Mouse (Mus musculus) forebrain, embryonic 11.5 days (tissue): ENCODE results near the gene Dolk. TPM values are rescaled to one million over a fixed set of nuclear protein-coding genes. Genes with fewer than 3 reads are reported as not detected.

Source experiments
- ATAC-seq: fragments of 200-750 bp; cut with Nextera tagmentation; replicated peaks from 2 replicates; pipeline ENCODE4 v1.8.0; 2017; ENCODE audit warnings: moderate TSS enrichment; ENCODE audit not compliant: low FRiP score
- DNase-seq: peaks from one replicate; pipeline ENCODE4 v3.0.0-alpha.2; 2017; ENCODE audit warnings: low spot score
- H3K27ac ChIP-seq: fragments of 300-500 bp; sonication (generic); 2 replicates; pipeline ENCODE4 v1.5.1; 2014; ENCODE audit warnings: low read depth, low read length
- H3K27me3 ChIP-seq: fragments of 300-500 bp; sonication (generic); 2 replicates; pipeline ENCODE4 v1.6.1; 2014; ENCODE audit warnings: mild to moderate bottlenecking, low read length, mixed read lengths; ENCODE audit not compliant: control insufficient read depth, insufficient read depth
- H3K36me3 ChIP-seq: fragments of 300-500 bp; sonication (generic); 2 replicates; pipeline ENCODE4 v1.6.1; 2014; ENCODE audit warnings: mild to moderate bottlenecking, low read length, moderate library complexity, mixed read lengths; ENCODE audit not compliant: control insufficient read depth, insufficient read depth
- H3K4me1 ChIP-seq: fragments of 300-500 bp; sonication (generic); replicated peaks from 2 replicates; pipeline ENCODE4 v1.6.1; 2014; ENCODE audit warnings: low read length, mixed read lengths; ENCODE audit not compliant: control insufficient read depth, insufficient read depth
- H3K4me2 ChIP-seq: fragments of 300-500 bp; sonication (generic); 2 replicates; pipeline ENCODE4 v1.6.1; 2014; ENCODE audit warnings: low read depth, mild to moderate bottlenecking, low read length, moderate library complexity, mixed read lengths; ENCODE audit not compliant: severe bottlenecking
- H3K4me3 ChIP-seq: fragments of 300-500 bp; sonication (generic); 2 replicates; pipeline ENCODE4 v1.5.1; 2014; ENCODE audit warnings: low read depth, low read length
- H3K9ac ChIP-seq: fragments of 300-500 bp; sonication (generic); 2 replicates; pipeline ENCODE4 v1.6.1; 2014; ENCODE audit warnings: low read length
- H3K9me3 ChIP-seq: fragments of 300-500 bp; sonication (generic); 2 replicates; pipeline ENCODE4 v1.6.1; 2016; ENCODE audit warnings: low read length, mixed read lengths; ENCODE audit not compliant: control insufficient read depth
- WGBS: fragments of 180-500 bp; shearing (Covaris S2); extraction: QIAGEN DNeasy Blood & Tissue Kit; methylation state at CpG from one replicate; pipeline ENCODE4 v1.1.7; 2014; 5-methylcytosine and 5-hydroxymethylcytosine counted together
- polyA plus RNA-seq: library from polyadenylated mRNA; unstranded; fragments of >200 nt; fragmentation: Nextera tagmentation; extraction: Ambion mirVana; gene quantifications from 2 replicates; pipeline ENCODE4 v1.2.1, GENCODE M21; 2014

Dolk gene
- polyA plus RNA-seq, 1 experiment from 2014 or later = 26.3 TPM

DNA sequence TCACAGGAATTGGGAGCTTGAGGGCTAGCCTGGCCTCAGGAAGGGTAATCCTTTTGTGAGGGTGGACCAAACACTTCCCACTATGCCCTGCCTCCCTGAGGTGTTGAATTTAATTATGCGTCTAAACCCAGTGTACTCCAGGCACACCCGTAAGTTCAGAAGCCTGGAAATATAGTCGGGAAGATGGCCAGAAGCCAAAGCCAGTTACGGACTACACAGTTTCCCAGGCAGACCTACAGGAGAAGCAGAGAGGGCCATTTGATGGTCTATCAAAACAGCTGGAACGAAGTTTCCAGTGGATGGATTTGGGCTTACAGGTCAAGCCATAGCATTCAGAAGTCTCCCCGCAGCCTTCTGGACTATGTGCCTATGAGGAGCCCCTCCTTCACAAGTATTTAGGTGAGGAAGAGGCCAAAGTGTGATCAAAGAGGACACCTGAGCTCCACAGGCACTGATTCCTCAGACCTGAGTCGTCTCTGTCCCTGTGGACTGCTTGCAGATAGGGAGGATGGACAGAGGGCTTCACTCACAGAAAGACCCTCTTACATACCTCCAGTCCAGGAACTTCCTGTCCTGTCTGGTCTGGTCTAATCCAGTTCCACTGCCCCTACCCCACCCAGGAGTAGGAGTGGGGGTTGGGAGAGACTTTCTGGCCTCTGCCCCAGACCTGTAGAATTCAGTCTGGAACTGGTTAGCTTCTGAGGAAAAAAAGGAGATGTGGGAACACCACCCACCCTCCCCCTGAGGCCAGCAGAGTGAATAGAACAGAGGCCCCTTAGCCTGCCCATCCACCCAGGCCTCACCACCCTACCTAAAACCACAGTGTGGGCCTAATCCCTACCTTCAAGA, 21.2 kb downstream of the Dolk start:
- H3K9ac ChIP-seq = no peak overlapping the region
- 82% methylated on average over 7 of the region's 7 CpGs for WGBS
- H3K4me1 ChIP-seq = peaks cover 5% of the 10 kb centered on the region; the same call in 1 of the 2 replicates
- H3K27me3 ChIP-seq = no peaks in the 10 kb centered on the region
- H3K36me3 ChIP-seq = peaks cover 9% of the 10 kb centered on the region; the same call in 1 of the 2 replicates
- no peak for ATAC-seq
- no peak for DNase-seq
- H3K4me3 ChIP-seq = no peak overlapping the region
- H3K27ac ChIP-seq = no peak overlapping the region
- no peaks in the 10 kb centered on the region for H3K9me3 ChIP-seq
- H3K4me2 ChIP-seq = no peak overlapping the region

DNA sequence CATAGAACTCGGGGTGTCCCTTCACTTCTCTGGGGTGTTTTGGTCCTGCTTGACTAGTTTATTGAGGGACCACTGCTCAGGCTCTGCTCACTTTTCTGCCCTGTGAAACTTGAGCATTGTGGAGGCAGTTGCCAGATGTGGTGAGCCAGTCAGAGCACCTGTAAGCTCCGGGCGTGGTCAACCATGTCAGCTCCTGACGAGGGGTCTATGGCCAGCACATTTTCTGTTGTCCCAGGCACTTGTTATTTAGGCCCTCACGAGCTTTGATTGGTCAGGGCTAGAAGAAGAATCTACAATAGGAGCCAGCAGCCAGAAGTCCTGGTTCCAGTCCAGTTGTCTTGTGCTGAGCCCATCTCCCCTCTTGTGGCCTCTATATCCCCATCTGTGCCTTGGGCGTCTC, 22.3 kb downstream of the Dolk start:
- Histone ChIP-seq H3K4me1 (peaks cover 5% of the 10 kb centered on the region; the same call in 1 of the 2 replicates), H3K27ac (no peak overlapping the region), H3K9me3 (no peaks in the 10 kb centered on the region), H3K36me3 (peaks cover 9% of the 10 kb centered on the region; the same call in 1 of the 2 replicates), H3K9ac (no peak overlapping the region), H3K4me2 (no peak overlapping the region), H3K27me3 (no peaks in the 10 kb centered on the region), H3K4me3 (no peak overlapping the region)
- 93% methylated on average over 6 of the region's 6 CpGs for WGBS
- DNase-seq (no peak), ATAC-seq (no peak)

DNA sequence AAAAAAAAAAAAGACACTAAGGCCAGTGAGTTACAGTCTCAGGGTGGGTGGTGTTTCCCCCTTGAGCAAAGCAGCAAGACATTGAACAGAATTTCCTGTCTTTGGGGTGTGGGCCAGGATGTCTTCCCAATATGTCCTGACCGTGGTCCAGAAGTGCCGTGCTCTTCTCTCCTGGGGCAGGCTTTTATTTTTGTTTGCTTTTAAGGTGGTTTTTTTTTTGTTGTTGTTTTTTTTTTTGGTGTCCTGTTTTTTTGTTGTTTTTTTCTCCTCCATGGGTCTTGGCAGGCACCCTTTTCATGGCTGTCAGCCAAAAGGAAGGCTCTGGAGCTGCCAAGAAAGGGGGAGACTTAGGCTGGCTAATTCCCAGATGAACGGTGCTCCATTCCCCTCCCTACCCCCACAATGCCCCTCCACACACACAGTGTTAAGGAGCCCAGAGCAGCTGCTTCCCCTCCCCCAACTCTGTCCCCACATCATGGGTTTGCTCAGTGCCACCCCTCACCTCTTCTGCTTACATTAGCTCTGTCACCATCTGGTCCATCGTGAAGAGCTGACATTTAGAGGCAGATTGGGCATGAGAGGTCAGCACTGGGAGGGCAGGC, 23.2 kb downstream of the Dolk start:
- Histone ChIP-seq H3K4me3 (no peak overlapping the region), H3K27me3 (no peaks in the 10 kb centered on the region), H3K4me1 (peaks cover 5% of the 10 kb centered on the region; the same call in 1 of the 2 replicates), H3K27ac (no peak overlapping the region), H3K9ac (no peak overlapping the region), H3K36me3 (peaks cover 9% of the 10 kb centered on the region; the same call in 1 of the 2 replicates), H3K4me2 (no peak overlapping the region), H3K9me3 (no peaks in the 10 kb centered on the region)
- no peak for DNase-seq
- ATAC-seq = no peak
- 85% methylated on average over 4 of the region's 4 CpGs for whole genome bisulfite sequencing

DNA sequence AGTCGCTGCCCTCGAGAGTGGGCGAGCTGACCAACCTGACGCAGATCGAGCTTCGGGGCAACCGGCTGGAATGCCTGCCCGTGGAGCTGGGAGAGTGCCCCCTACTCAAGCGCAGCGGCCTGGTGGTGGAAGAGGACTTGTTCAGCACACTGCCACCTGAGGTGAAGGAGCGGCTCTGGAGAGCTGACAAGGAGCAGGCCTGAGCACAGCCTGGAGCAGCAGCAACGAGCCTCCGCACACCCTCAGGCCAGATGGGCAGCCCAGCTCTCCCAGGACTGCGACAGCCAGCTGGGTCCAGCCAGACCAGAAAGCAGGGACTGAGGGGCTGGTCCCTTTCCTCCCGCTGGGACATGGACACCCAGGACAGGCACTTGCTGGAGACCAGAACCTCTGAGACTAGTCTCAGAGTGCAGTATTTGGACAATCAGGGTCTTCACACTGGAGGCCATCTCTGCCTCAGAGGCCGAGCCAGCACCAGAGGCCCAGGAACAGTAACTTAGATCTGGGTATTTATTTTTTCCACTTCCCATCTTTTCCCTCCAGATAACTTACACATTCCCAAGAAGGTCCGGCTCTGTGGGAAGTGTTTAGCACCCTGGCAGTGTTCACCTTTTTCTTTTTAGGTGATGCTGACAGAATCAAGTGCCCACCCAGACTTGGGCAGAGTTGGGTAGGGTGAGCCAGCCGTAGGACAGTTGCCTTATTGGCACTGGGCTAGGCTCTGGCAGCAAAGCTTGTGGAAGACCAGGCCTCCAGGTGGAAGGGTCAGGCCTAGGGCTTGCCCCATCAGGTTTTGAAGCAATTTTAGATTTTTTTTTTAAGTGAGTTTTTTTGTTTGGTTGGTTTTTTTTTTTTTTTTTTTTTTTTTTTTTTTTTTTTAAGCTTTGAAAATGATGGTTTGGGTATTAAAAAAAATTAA, 24.0 kb downstream of the Dolk start:
- H3K27ac ChIP-seq = no peak overlapping the region
- DNase-seq (no peak), ATAC-seq (no peak)
- 91% methylated on average over 18 of the region's 18 CpGs for WGBS
- no peak overlapping the region for H3K4me3 ChIP-seq
- H3K36me3 ChIP-seq = peaks cover 11% of the 10 kb centered on the region; the same call in 1 of the 2 replicates
- H3K9ac ChIP-seq = no peak overlapping the region
- no peaks in the 10 kb centered on the region for H3K9me3 ChIP-seq
- no peak overlapping the region for H3K4me2 ChIP-seq
- H3K4me1 ChIP-seq = peaks cover 5% of the 10 kb centered on the region; the same call in 1 of the 2 replicates
- no peaks in the 10 kb centered on the region for H3K27me3 ChIP-seq

DNA sequence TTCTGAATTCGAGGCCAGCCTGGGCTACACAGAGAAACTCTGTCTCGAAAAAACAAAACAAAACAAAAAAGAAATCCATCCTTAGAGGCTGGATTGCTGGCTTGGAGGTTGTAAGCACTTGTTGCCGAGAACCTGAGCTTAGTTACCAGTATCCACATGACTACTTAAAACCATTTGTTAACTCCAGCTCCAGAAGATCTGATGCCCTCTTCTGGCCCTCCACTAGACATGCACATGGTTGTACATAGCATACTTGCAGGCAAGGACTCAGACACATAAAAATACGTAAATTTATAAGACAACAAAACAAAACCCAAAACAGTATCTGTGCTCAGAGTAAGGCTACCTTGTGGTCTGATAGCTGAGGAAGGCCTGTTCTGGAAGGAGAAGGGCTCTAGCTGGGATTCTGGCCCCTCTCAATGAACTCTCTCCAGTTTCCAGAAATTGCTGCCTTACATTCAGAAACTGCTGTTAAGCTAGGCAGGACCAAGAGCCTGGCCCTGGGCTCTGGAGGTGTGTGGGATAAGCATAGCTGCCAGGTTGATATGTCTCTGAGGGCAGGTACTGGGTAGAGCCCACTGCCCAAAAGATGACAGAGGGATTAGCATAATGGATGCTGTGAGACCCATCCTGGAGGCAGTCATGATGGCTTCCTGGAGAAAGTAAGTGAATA, 24.9 kb downstream of the Dolk start:
- Histone ChIP-seq H3K9me3 (no peaks in the 10 kb centered on the region), H3K9ac (no peak overlapping the region), H3K4me2 (no peak overlapping the region), H3K27ac (no peak overlapping the region), H3K36me3 (peaks cover 20% of the 10 kb centered on the region), H3K27me3 (no peaks in the 10 kb centered on the region), H3K4me3 (no peak overlapping the region), H3K4me1 (0 out of 2 replicates have a peak, but pooled peaks cover 2% of the 10 kb centered on the region)
- ATAC-seq (no peak), DNase-seq (no peak)
- WGBS = 84% methylated on average over 4 of the region's 4 CpGs

DNA sequence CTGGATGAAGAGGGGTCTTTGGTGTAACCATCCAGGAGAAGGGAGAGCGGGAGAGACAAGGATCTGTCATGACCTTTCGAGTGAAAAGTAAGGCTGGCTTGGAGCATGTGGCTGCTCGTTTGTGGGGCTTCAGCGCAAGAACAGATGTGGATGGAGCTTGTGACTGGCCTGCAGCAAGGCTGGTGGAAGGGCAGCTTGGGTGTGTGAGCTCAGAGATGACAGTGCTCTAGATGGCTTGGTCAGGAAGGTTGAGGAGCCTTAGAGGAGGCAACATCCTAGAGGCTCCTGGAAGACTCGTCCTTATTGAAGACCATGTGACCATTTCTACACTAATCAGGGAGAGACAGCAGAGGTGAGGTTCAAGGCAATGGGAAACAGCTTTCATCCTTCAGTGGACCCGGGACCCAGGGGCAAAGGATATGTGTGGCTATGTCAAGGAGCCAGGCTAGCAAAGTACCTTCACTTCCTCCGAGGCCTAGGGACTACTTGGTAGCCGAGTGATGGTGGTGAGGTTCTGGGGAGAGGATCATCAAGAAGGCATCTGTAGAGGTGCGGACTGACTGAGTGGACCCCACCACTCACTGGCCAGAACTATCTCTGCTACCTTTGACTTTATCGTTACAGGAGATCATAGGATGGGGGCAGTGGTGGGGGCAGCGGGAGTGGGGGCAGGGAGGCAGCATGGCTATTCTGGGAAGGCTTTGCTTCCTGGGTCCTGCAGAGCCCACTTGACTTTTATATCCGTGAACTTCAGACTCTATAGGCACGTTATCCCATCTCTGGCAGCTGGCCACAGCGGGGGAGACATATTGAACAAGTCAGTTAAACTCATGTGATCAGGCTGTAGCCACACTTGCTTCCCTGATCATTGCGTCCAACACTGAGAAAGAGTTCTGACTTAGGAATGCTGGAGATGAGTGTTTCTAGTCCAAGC, 26.7 kb downstream of the Dolk start:
- no peak overlapping the region for H3K27ac ChIP-seq
- 93% methylated on average over 15 of the region's 15 CpGs for WGBS
- no peaks in the 10 kb centered on the region for H3K9me3 ChIP-seq
- H3K9ac ChIP-seq = no peak overlapping the region
- H3K4me1 ChIP-seq = no peaks in the 10 kb centered on the region
- DNase-seq = no peak
- peaks cover 27% of the 10 kb centered on the region for H3K36me3 ChIP-seq
- H3K27me3 ChIP-seq = no peaks in the 10 kb centered on the region
- no peak overlapping the region for H3K4me3 ChIP-seq
- H3K4me2 ChIP-seq = no peak overlapping the region
- ATAC-seq = no peak

DNA sequence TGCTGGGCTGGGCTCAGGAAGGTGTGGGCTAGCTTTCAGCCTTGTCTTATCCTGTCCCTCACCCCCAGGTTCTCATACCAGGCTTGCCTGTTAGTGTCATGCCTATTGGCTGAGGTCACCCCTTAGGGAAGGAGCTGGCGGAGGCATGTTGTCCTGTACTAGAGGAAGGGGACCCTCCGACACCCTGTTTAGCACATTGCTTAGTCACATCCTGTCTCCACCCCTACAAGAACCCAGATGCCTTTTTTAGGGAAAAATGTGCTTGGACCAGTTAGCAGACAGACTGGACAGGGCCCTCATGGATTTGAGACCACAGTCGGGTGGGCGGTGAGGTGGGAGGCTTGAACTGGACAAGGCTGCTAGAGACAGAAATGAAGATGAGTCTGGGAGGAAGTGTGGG, 27.5 kb downstream of the Dolk start:
- H3K36me3 ChIP-seq = peaks cover 27% of the 10 kb centered on the region
- H3K27ac ChIP-seq = no peak overlapping the region
- WGBS = 96% methylated on average over 4 of the region's 4 CpGs
- no peaks in the 10 kb centered on the region for H3K27me3 ChIP-seq
- no peak overlapping the region for H3K4me2 ChIP-seq
- no peak overlapping the region for H3K4me3 ChIP-seq
- H3K9me3 ChIP-seq = no peaks in the 10 kb centered on the region
- DNase-seq (no peak), ATAC-seq (no peak)
- no peak overlapping the region for H3K9ac ChIP-seq
- no peaks in the 10 kb centered on the region for H3K4me1 ChIP-seq
